Mouse (Mus musculus): ENCODE measurements around the gene Sparcl1.

- no peak for TF ChIP-seq POLR2A (IDR thresholded peaks at IDR 0.05; ENCODE audit: borderline replicate concordance, control insufficient read depth, low read depth, low read length)
- TF ChIP-seq CTCF (IDR thresholded peaks at IDR 0.05; ENCODE audit: control insufficient read depth, insufficient read depth, low read length), result no peak
These were observed 35.8 kb upstream of the Sparcl1 start for GRCm38 (mm10) chr5:104149349-104149748.
